Mouse (Mus musculus) intestine, embryonic 16.5 days (tissue): Measurements from ENCODE around the gene Enox1. TPM values are rescaled to one million over a fixed set of nuclear protein-coding genes. Genes with fewer than 3 reads are reported as not detected.

Experiments
- ATAC-seq: fragments of 200-750 bp; cut with Nextera tagmentation; 2 replicates; pipeline ENCODE4 v1.8.0; 2017; ENCODE audit warnings: moderate TSS enrichment, moderate library complexity
- H3K27ac ChIP-seq: fragments of 300-500 bp; sonication (generic); 2 replicates; pipeline ENCODE4 v1.5.1; 2014; ENCODE audit warnings: mild to moderate bottlenecking, low read length
- H3K27me3 ChIP-seq: fragments of 300-500 bp; sonication (generic); replicated peaks from 2 replicates; pipeline ENCODE4 v1.6.1; 2014; ENCODE audit warnings: low read length, control low read depth, mixed read lengths; ENCODE audit not compliant: control insufficient read depth, insufficient read depth
- H3K36me3 ChIP-seq: fragments of 300-500 bp; sonication (generic); 2 replicates; pipeline ENCODE4 v1.6.1; 2014; ENCODE audit warnings: low read length, control low read depth; ENCODE audit not compliant: control insufficient read depth, insufficient read depth
- H3K4me1 ChIP-seq: fragments of 300-500 bp; sonication (generic); 2 replicates; pipeline ENCODE4 v1.6.1; 2014; ENCODE audit warnings: low read length, control low read depth, mixed read lengths; ENCODE audit not compliant: control insufficient read depth, insufficient read depth
- H3K4me2 ChIP-seq: fragments of 300-500 bp; sonication (generic); 2 replicates; pipeline ENCODE4 v1.6.1; 2014; ENCODE audit warnings: low read depth, low read length, control low read depth
- H3K4me3 ChIP-seq: fragments of 300-500 bp; sonication (generic); 2 replicates; pipeline ENCODE4 v1.5.1; 2014; ENCODE audit warnings: mild to moderate bottlenecking, low read length
- H3K9ac ChIP-seq: fragments of 300-500 bp; sonication (generic); 2 replicates; pipeline ENCODE4 v1.6.1; 2014; ENCODE audit warnings: low read depth, low read length
- H3K9me3 ChIP-seq: fragments of 300-500 bp; sonication (generic); 2 replicates; pipeline ENCODE4 v1.6.1; 2016; ENCODE audit warnings: low read length, control low read depth; ENCODE audit not compliant: control insufficient read depth
- WGBS: fragments of 180-500 bp; shearing (Covaris S2); extraction: QIAGEN DNeasy Blood & Tissue Kit; methylation state at CpG from one replicate; pipeline ENCODE4 v1.1.7; 2014; 5-methylcytosine and 5-hydroxymethylcytosine counted together
- polyA plus RNA-seq: library from polyadenylated mRNA; unstranded; fragments of >200 nt; fragmentation: Nextera tagmentation; extraction: Ambion mirVana; gene quantifications from 2 replicates; pipeline ENCODE4 v1.2.1, GENCODE M21; 2015

Enox1 gene
- polyA plus RNA-seq, 1 experiment from 2014 or later, result 4.0 TPM

GRCm38 (mm10) chr14:77423194-77423593, 266.6 kb downstream of the Enox1 start:
- no peaks in the 10 kb centered on the region for H3K27me3 ChIP-seq
- H3K4me2 ChIP-seq, result no peak overlapping the region
- ATAC-seq, result no peak
- H3K4me1 ChIP-seq, result no peaks in the 10 kb centered on the region
- H3K36me3 ChIP-seq, result no peaks in the 10 kb centered on the region
- no peak overlapping the region for H3K27ac ChIP-seq
- H3K4me3 ChIP-seq, result no peak overlapping the region
- 72% methylated on average over 9 of the region's 9 CpGs for WGBS
- no peaks in the 10 kb centered on the region for H3K9me3 ChIP-seq
- H3K9ac ChIP-seq, result no peak overlapping the region

DNA sequence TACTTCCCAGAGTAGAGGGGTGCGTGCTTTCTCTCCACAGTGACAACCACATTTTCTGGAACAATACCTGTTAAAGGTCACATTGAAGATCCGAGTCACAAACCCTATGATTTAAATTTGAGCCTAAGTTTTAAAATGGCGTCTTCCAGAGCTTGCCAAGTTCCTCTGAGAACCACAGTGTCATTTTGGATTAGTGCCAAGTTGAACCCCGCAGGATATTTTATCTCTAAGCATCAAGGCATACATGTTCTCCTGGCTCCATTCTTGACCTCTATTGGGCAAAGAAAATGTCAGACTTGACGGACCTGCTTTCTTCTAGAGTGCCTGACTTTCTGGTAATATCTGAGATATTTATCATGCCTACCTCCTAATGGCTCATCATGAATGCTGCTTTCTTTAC, 282.9 kb downstream of the Enox1 start:
- no peaks in the 10 kb centered on the region for H3K27me3 ChIP-seq
- H3K27ac ChIP-seq, result no peak overlapping the region
- no peak overlapping the region for H3K4me3 ChIP-seq
- no peak for ATAC-seq
- no peaks in the 10 kb centered on the region for H3K9me3 ChIP-seq
- H3K9ac ChIP-seq, result no peak overlapping the region
- no peaks in the 10 kb centered on the region for H3K4me1 ChIP-seq
- no peaks in the 10 kb centered on the region for H3K36me3 ChIP-seq
- 72% methylated on average over 5 of the region's 5 CpGs for WGBS
- H3K4me2 ChIP-seq, result no peak overlapping the region

GRCm38 (mm10) chr14:77440805-77441204, 284.2 kb downstream of the Enox1 start:
- 54% methylated on average over 7 of the region's 7 CpGs for WGBS
- Histone ChIP-seq H3K4me1 (no peaks in the 10 kb centered on the region), H3K9me3 (no peaks in the 10 kb centered on the region), H3K9ac (no peak overlapping the region), H3K4me2 (no peak overlapping the region), H3K36me3 (no peaks in the 10 kb centered on the region), H3K4me3 (no peak overlapping the region), H3K27me3 (no peaks in the 10 kb centered on the region), H3K27ac (no peak overlapping the region)
- no peak for ATAC-seq

- Histone ChIP-seq H3K4me2 (no peak overlapping the region), H3K4me3 (no peak overlapping the region), H3K27me3 (no peaks in the 10 kb centered on the region), H3K4me1 (no peaks in the 10 kb centered on the region), H3K9me3 (no peaks in the 10 kb centered on the region), H3K36me3 (no peaks in the 10 kb centered on the region), H3K9ac (no peak overlapping the region), H3K27ac (no peak overlapping the region)
- WGBS, result 83% methylated on average over 6 of the region's 6 CpGs
- ATAC-seq, result no peak
These were observed 285.0 kb downstream of the Enox1 start for GRCm38 (mm10) chr14:77441541-77441940.

DNA sequence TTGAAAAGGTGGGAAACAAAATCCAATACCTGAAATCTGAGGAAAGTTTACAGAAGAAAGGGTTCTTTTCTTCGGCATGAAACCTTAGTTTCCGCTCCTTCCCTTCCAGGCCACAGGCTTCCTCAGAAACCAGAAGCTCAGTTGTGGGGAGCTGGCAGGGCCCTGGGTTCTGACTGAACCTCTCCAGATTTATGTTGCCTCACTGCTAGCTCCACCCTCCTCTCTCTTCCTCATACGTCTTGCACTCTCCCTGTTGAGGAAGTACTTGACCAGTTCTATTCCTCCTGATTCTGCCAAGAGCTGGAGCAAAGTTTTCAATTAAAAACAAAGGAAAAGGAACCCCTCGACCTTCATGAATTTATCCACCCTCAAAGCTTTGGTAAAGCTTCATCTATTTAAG, 291.4 kb downstream of the Enox1 start:
- Histone ChIP-seq H3K27me3 (no peaks in the 10 kb centered on the region), H3K27ac (no peak overlapping the region), H3K4me1 (no peaks in the 10 kb centered on the region), H3K4me3 (no peak overlapping the region), H3K9me3 (no peaks in the 10 kb centered on the region), H3K9ac (no peak overlapping the region), H3K36me3 (no peaks in the 10 kb centered on the region), H3K4me2 (no peak overlapping the region)
- WGBS, result 66% methylated on average over 4 of the region's 4 CpGs
- ATAC-seq, result no peak

GRCm38 (mm10) chr14:77451916-77452315, 295.4 kb downstream of the Enox1 start:
- Histone ChIP-seq H3K4me3 (no peak overlapping the region), H3K36me3 (no peaks in the 10 kb centered on the region), H3K4me2 (no peak overlapping the region), H3K27me3 (no peaks in the 10 kb centered on the region), H3K9me3 (no peaks in the 10 kb centered on the region), H3K27ac (no peak overlapping the region), H3K9ac (no peak overlapping the region), H3K4me1 (no peaks in the 10 kb centered on the region)
- 81% methylated on average over 4 of the region's 4 CpGs for whole genome bisulfite sequencing
- no peak for ATAC-seq

DNA sequence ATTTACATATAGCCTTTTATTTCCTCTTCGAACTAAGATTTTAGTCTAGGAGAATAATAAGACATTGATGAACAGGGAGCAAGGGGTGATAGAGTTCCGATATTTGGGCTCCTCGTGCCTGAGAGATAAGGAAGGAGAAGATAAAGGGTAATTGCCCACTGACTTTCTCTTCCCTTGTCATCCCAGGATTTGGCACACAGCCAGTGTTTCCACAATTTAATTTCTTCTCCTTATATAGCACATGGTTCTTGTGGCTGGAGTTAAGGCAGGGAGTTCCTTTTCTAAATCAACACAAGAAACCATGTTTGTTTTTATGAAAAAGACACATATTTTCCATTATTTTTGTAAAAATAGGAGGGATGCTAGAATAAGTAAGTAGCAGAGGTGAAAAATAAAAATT, 299.5 kb downstream of the Enox1 start:
- Histone ChIP-seq H3K4me2 (no peak overlapping the region), H3K4me1 (peaks cover 4% of the 10 kb centered on the region), H3K27me3 (no peaks in the 10 kb centered on the region), H3K4me3 (no peak overlapping the region), H3K27ac (no peak overlapping the region), H3K9me3 (no peaks in the 10 kb centered on the region), H3K36me3 (no peaks in the 10 kb centered on the region), H3K9ac (no peak overlapping the region)
- no peak for ATAC-seq
- WGBS, result 47% methylated on average over 3 of the region's 3 CpGs

GRCm38 (mm10) chr14:77456876-77457275, 300.3 kb downstream of the Enox1 start:
- Histone ChIP-seq H3K4me2 (no peak overlapping the region), H3K9me3 (no peaks in the 10 kb centered on the region), H3K36me3 (no peaks in the 10 kb centered on the region), H3K27me3 (no peaks in the 10 kb centered on the region), H3K27ac (no peak overlapping the region), H3K4me1 (peaks cover 4% of the 10 kb centered on the region), H3K9ac (no peak overlapping the region), H3K4me3 (no peak overlapping the region)
- ATAC-seq, result no peak
- 44% methylated on average over 7 of the region's 7 CpGs for WGBS

DNA sequence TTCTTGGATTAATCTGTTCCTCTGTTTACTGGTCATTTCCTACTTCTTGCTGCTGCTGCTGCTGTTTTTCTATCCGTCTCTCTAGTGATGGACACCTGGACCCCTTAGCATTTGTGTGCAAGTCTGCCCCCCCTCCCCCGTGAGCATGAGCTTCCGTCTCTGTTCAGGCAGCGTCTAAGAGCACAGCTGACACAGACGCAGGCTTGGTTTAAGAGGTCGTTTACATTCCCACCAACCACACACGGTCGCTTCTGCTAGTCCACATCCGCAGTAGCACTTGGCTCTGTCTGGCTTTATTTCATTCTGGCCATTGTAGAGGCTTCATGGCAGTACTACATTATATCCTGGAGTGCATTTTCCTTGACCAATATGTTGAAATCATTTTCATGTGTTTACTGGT, 301.7 kb downstream of the Enox1 start:
- peaks cover 4% of the 10 kb centered on the region for H3K4me1 ChIP-seq
- no peak overlapping the region for H3K27ac ChIP-seq
- H3K4me3 ChIP-seq, result no peak overlapping the region
- H3K27me3 ChIP-seq, result no peaks in the 10 kb centered on the region
- H3K4me2 ChIP-seq, result 0 out of 2 replicates have a peak overlapping the region, but pooled peaks have one; percentile 19
- no peaks in the 10 kb centered on the region for H3K36me3 ChIP-seq
- ATAC-seq, result 0 out of 2 replicates have a peak, but pooled peaks have one; percentile 38
- H3K9me3 ChIP-seq, result no peaks in the 10 kb centered on the region
- 21% methylated on average over 9 of the region's 9 CpGs for WGBS
- H3K9ac ChIP-seq, result no peak overlapping the region

DNA sequence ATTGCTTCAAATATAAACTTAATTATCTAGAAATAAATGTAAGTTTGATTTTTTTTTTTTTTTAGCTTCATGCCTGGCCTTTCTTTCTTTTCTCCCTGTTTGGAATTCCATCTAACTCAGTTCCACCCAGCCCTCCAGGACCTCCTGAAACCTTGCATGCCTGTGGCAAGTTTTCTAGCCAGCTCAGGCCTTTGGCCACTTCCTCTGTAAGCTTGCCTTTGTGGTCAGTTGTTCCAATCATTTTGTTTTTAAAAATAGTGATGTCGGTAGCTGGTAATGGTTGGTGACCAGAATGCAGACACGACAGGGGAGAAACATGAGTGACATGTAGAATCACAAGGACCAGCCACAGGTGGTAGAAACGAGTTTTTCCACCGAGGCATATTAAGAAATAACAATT, 307.4 kb downstream of the Enox1 start:
- Histone ChIP-seq H3K27me3 (no peaks in the 10 kb centered on the region), H3K9ac (no peak overlapping the region), H3K4me2 (no peak overlapping the region), H3K27ac (no peak overlapping the region), H3K9me3 (no peaks in the 10 kb centered on the region), H3K4me3 (no peak overlapping the region), H3K36me3 (no peaks in the 10 kb centered on the region), H3K4me1 (no peaks in the 10 kb centered on the region)
- ATAC-seq, result no peak
- 86% methylated on average over 4 of the region's 4 CpGs for WGBS
